Mouse (Mus musculus): ENCODE results near the gene Ntn3.

GRCm38 (mm10) chr17:24201092-24201491, 8.2 kb downstream of the Ntn3 start:
- no peak for TF ChIP-seq CTCF (IDR thresholded peaks at IDR 0.05; ENCODE audit: borderline replicate concordance, insufficient read depth, low read depth, low read length)
- no peak for TF ChIP-seq POLR2A (IDR thresholded peaks at IDR 0.05; ENCODE audit: borderline replicate concordance, insufficient read depth, low read length)

All from cerebellum, adult 2 months (tissue).